Comparison of ENCODE assay signal across 8 mouse cellular contexts in genomic region chr7:45215673-45216441, GRCm38 (mm10). TPM values are rescaled to one million over a fixed set of nuclear protein-coding genes. Genes with fewer than 3 reads are reported as not detected.
DNase-seq lines count a peak whose midpoint lies in the region; ATAC-seq and TF ChIP-seq lines count a peak whose summit lies in the region.

Gene Tead2 (plus strand): TSS chr7:45215753.

- H3K36me3 ChIP-seq in heart, embryonic 10.5 days: peaks cover 38% of the 10 kb centered on the region

- TF ChIP-seq CTCF in cerebellum, adult 2 months (IDR thresholded peaks at IDR 0.05; ENCODE audit: borderline replicate concordance, insufficient read depth, low read depth, low read length): no peak

- no peak for DNase-seq in cerebellum, adult 2 months
- no peak for DNase-seq in adrenal gland, postnatal 4 days (ENCODE audit: low spot score in 2 of 2)
- DNase-seq in heart, embryonic 10.5 days (ENCODE audit: low spot score): peak; percentile 89
- DNase-seq in kidney, postnatal 14 days: peak; percentile 72
- peak; percentile 81 for DNase-seq in mesoderm, embryonic 11.5 days (ENCODE audit: low read depth, low spot score)
- DNase-seq in yolk sac, embryonic 10.5 days (ENCODE audit: low spot score): peak; percentile 74
- no peak for DNase-seq in left cerebral cortex, postnatal 14 days (ENCODE audit: low spot score in 2 of 2)

- TF ChIP-seq POLR2A in cerebellum, adult 2 months (IDR thresholded peaks at IDR 0.05; ENCODE audit: borderline replicate concordance, insufficient read depth, low read length): no peak

- no peak within 1 kb of the TSS for H3K27ac ChIP-seq in cerebellum, adult 2 months (ENCODE audit: insufficient read depth, low read length)
- peak within 1 kb of the TSS; percentile 96 for H3K27ac ChIP-seq in heart, embryonic 10.5 days

- ATAC-seq in cerebellum, adult (ENCODE audit: insufficient number of reproducible peaks, low FRiP score, low TSS enrichment): no peak

- whole genome bisulfite sequencing in cerebellum, adult 2 months: 2% methylated on average over 55 of the region's 55 CpGs
- under 1% methylated on average over 55 of the region's 55 CpGs for WGBS in heart, embryonic 10.5 days

- H3K9me3 ChIP-seq in heart, embryonic 10.5 days: no peaks in the 10 kb centered on the region

- H3K27me3 ChIP-seq in cerebellum, adult 2 months (ENCODE audit: control insufficient read depth, insufficient read depth, low read length): peaks cover 2% of the 10 kb centered on the region; the same call in 1 of the 2 replicates
- H3K27me3 ChIP-seq in heart, embryonic 10.5 days (ENCODE audit: insufficient read depth, poor library complexity, severe bottlenecking): peaks cover 16% of the 10 kb centered on the region

- peak within 1 kb of the TSS; percentile 25 for H3K4me3 ChIP-seq in cerebellum, adult 2 months (replicated peaks; ENCODE audit: insufficient read depth, low read depth, low read length)
- peak within 1 kb of the TSS; percentile 93 for H3K4me3 ChIP-seq in heart, embryonic 10.5 days

- no peaks in the 10 kb centered on the region; the same call in 1 of the 2 replicates for H3K4me1 ChIP-seq in cerebellum, adult 2 months (ENCODE audit: control insufficient read depth, insufficient read depth, low read length)
- peaks cover 58% of the 10 kb centered on the region for H3K4me1 ChIP-seq in heart, embryonic 10.5 days

- intact Hi-C loops in left cerebral cortex, postnatal 14 days (cut with DNase I): no loop called here

RNA-seq across cellular contexts. Expression of gene Tead2, which starts in this region (rescaled TPM):
- 4.7 and 5.0 TPM in 2 replicates for polyA plus RNA-seq in cerebellum, adult 2 months (2012; rRNA removed)
- total RNA-seq in adrenal gland, postnatal 4 days (2021): 10 to 100 TPM; 45.1 to 67.8 TPM
- polyA plus RNA-seq in heart, embryonic 10.5 days (2016; fragmentation: Nextera tagmentation; extraction: Ambion mirVana): 161 and 210 TPM in 2 replicates
- 1 to 10 TPM; 5.6 to 6.1 TPM for total RNA-seq in left cerebral cortex, postnatal 14 days (2021)

Comparison
In these comparisons a context has a peak if more than half of its experiments do, and no peak if none do; other contexts are left out.
1. RNA of gene Tead2 (total RNA-seq): 45.1 to 67.8 TPM in adrenal gland, postnatal 4 days; 5.6 to 6.1 TPM in left cerebral cortex, postnatal 14 days; every median in the first group is over 4 times any median in the second.
2. RNA of gene Tead2 (polyA plus RNA-seq): 161 to 210 TPM in heart, embryonic 10.5 days; 4.7 to 5.0 TPM in cerebellum, adult 2 months; every median in the first group is over 10 times any median in the second.
3. DNase-seq: peak in heart, embryonic 10.5 days (single experiment), kidney, postnatal 14 days (single experiment), mesoderm, embryonic 11.5 days (single experiment) and yolk sac, embryonic 10.5 days (single experiment); none in cerebellum, adult 2 months (0 of 2), adrenal gland, postnatal 4 days (0 of 2) and left cerebral cortex, postnatal 14 days (0 of 2).